Mouse (Mus musculus): ENCODE results near the gene Ank2. TPM values are rescaled to one million over a fixed set of nuclear protein-coding genes. Genes with fewer than 3 reads are reported as not detected.

The Ank2 gene
- polyA plus RNA-seq, 3 experiments from 2014 or later = 0.41 to 0.54 TPM; not detected in 1

GRCm38 (mm10) chr3:127282277-127282676 is 216.9 kb downstream of the Ank2 start:
- no peak for ATAC-seq

- ATAC-seq = no peak
These were observed 217.8 kb downstream of the Ank2 start for GRCm38 (mm10) chr3:127281390-127281789.

GRCm38 (mm10) chr3:127280376-127280775 is 218.8 kb downstream of the Ank2 start:
- no peak for ATAC-seq

- ATAC-seq = no peak
These were observed 223.2 kb downstream of the Ank2 start for GRCm38 (mm10) chr3:127275953-127276352.

- ATAC-seq = no peak
These were observed 226.3 kb downstream of the Ank2 start for GRCm38 (mm10) chr3:127272801-127273200.

GRCm38 (mm10) chr3:127269616-127270015 is 229.5 kb downstream of the Ank2 start:
- no peak for ATAC-seq

GRCm38 (mm10) chr3:127267846-127268245 is 231.3 kb downstream of the Ank2 start:
- ATAC-seq = no peak

GRCm38 (mm10) chr3:127265732-127266131 is 233.4 kb downstream of the Ank2 start:
- no peak for ATAC-seq

GRCm38 (mm10) chr3:127265182-127265581 is 234.0 kb downstream of the Ank2 start:
- ATAC-seq = no peak

- ATAC-seq = no peak
These were observed 238.4 kb downstream of the Ank2 start for GRCm38 (mm10) chr3:127260786-127261166.

- ATAC-seq = no peak
These were observed 239.0 kb downstream of the Ank2 start for GRCm38 (mm10) chr3:127260007-127260785.

- ATAC-seq = no peak
These were observed 240.6 kb downstream of the Ank2 start for GRCm38 (mm10) chr3:127258466-127259075.

- ATAC-seq = no peak
These were observed 241.2 kb downstream of the Ank2 start for GRCm38 (mm10) chr3:127257969-127258368.

- ATAC-seq = no peak
These were observed 241.7 kb downstream of the Ank2 start for GRCm38 (mm10) chr3:127257279-127257925.

GRCm38 (mm10) chr3:127256681-127257080 is 242.5 kb downstream of the Ank2 start:
- ATAC-seq = no peak

GRCm38 (mm10) chr3:127250930-127251329 is 248.2 kb downstream of the Ank2 start:
- no peak for ATAC-seq

GRCm38 (mm10) chr3:127248611-127249010 is 250.5 kb downstream of the Ank2 start:
- ATAC-seq = no peak

- no peak for ATAC-seq
These were observed 252.0 kb downstream of the Ank2 start for GRCm38 (mm10) chr3:127246989-127247708.

GRCm38 (mm10) chr3:127243928-127244642 is 255.1 kb downstream of the Ank2 start:
- no peak for ATAC-seq

- no peak for ATAC-seq
These were observed 256.8 kb downstream of the Ank2 start for GRCm38 (mm10) chr3:127242234-127242810.

- no peak for ATAC-seq
These were observed 263.9 kb downstream of the Ank2 start for GRCm38 (mm10) chr3:127235271-127235670.

All from inflammation-experienced regulatory T-cells, adult 6 months (primary cell).